Mouse (Mus musculus): ENCODE measurements around the gene Sipa1l1.

Sipa1l1 gene

GRCm38 (mm10) chr12:82247371-82248258 is 78.5 kb downstream of the Sipa1l1 start:
- DNase-seq (ENCODE audit: low spot score), result no peak

DNA sequence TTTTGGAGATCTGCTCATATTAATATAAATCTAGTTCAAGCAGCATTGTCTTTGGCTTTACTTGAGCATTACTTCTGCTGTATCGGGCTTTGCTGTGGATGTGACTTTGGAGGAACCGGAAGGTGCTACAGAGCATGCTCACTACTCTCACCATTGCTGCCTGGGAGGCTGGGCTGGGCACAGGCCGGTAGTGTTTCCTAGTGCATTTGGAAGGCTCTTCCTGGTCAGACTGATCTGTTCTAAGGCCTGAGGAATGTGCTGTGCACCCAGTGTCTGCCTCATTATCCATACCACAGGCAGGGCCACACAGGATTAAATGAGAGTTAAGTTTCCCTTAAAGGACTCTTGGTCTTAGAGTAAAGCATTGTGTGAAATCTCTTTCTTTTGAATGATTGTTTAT is 79.4 kb downstream of the Sipa1l1 start:
- DNase-seq (ENCODE audit: low spot score), result no peak

DNA sequence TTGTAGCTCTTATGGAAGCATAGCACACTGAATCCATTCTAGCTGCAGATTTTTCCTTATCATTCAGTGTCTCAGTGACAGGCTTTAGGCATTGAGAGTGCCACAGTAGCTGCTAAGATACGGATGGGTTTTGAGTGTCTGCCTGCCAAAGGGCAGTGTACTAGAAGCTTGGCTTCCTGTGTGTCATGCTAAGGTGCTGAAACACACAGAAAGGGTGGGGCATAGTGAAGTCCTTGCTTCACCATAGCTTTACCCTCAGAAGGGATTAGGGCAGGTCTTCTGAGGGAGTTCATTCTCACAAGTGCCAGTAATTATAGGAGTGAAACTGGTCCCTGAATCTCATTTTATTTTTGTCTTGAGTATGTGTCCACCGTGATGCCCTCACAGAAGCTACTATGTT is 82.2 kb downstream of the Sipa1l1 start:
- no peak for DNase-seq (ENCODE audit: low spot score)

- DNase-seq (ENCODE audit: low spot score), result no peak
Observed at GRCm38 (mm10) chr12:82254076-82254475, 85.0 kb downstream of the Sipa1l1 start.

GRCm38 (mm10) chr12:82256012-82256411 is 86.9 kb downstream of the Sipa1l1 start:
- DNase-seq (ENCODE audit: low spot score), result no peak

GRCm38 (mm10) chr12:82256921-82257500 is 87.9 kb downstream of the Sipa1l1 start:
- DNase-seq (ENCODE audit: low spot score), result no peak

- DNase-seq (ENCODE audit: low spot score), result no peak
Observed at GRCm38 (mm10) chr12:82257994-82258785, 89.1 kb downstream of the Sipa1l1 start.

- DNase-seq (ENCODE audit: low spot score), result no peak
Observed at GRCm38 (mm10) chr12:82263443-82263842, 94.3 kb downstream of the Sipa1l1 start.

- no peak for DNase-seq (ENCODE audit: low spot score)
Observed at GRCm38 (mm10) chr12:82264083-82264851, 95.1 kb downstream of the Sipa1l1 start.

DNA sequence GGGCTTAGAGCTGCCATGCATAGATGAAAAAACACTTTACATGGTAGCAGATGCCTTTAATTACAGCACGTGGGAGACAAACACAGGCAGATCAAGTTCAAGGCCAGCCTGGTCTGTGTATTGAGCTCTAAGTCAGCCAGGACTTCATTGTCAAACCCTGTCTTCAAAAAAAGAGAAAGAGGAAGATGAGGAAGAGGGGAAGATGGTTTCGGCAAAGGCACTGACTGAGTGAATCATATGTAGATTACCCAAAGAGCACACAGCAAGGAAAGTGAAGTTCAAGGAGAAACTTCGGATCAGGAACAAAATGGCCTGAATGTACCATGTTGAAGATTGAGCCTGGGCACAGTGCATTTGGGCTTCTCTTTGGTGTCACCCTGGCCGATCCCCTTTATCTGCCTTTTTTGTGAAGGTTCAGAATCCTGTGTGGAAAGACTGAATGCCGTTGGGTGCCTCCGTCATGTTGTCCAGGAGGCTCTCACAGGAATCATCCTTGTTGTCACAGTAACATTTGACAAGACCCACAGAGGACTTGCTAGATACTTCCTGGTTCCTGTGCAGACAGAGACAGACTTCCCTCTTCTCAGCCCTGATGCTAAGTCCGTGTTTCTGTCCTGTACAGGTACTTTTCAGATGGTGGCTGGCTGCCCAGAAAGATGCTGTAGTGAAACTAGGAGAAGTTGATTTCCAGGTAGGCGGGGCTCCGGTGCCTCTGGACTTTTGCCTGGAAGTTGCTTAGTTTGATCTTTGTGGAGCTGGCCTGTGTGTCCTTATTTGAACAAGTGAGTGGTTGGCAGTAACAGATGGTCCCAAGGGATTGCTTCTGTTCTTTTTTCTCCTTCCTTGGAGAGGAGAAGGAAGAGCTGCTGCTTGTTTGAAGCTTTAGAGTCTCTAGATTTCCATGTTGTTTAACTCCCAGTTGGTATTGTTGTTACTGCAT is 96.5 kb downstream of the Sipa1l1 start:
- DNase-seq (ENCODE audit: low spot score), result no peak

- no peak for DNase-seq (ENCODE audit: low spot score)
Observed at GRCm38 (mm10) chr12:82271447-82271846, 102.3 kb downstream of the Sipa1l1 start.

DNA sequence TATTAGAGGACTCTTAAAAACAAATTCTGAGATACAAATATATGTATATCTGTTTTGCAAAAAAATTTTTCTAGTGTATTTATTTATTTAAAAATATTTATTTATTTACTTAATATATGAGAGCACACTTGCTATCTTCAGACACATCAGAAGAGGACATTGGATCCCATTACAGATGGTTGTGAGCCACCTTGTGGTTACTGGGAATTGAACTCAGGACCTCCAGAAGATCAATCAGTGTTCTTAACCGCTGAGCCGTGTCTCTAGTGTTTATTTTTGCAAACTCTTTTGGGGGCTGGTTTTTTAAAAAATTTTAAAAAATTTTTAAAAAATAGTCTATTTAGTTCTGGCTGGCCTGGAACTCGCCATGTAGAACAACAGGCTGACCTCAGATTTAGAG is 104.4 kb downstream of the Sipa1l1 start:
- no peak for DNase-seq (ENCODE audit: low spot score)

GRCm38 (mm10) chr12:82274576-82274975 is 105.5 kb downstream of the Sipa1l1 start:
- DNase-seq (ENCODE audit: low spot score), result no peak

- no peak for DNase-seq (ENCODE audit: low spot score)
Observed at GRCm38 (mm10) chr12:82275767-82276166, 106.6 kb downstream of the Sipa1l1 start.

DNA sequence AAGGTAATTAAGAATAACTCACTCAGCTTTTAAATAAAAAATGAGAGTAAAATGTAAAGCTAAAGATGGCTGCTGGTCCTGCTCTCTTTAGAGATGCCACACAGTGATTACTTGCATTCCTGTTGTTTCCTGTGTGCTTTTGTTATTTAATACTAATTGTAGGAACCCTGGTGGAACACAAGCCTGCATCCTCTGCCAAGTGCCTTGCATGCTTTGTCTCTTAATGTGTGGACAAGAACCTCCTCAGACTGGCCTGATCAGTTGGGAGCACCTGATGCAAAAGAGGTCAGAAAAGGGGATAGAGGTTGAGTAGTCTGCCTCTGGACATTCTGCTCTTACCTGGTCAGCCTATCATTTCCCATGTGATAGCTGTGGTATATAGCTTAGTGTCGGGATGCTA is 107.5 kb downstream of the Sipa1l1 start:
- no peak for DNase-seq (ENCODE audit: low spot score)

DNA sequence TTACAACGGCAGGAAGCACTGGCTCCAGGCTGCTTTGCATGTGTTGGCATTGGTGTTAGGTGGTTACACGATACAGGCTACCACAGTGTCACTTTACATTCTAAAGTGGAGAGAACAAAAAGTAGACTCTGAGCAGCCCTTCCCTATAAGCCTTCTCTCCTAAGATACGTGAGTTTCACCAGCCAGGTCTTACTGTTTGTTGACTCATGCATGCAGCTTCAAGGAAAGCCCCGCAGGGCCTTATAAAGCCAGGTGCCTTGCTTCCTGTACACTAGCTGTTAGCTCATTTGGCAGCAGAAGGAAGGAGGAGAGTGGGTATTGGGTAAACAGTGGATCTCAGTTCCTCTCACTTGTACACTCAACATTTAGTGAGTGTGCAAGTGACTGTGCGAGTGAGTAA is 115.5 kb downstream of the Sipa1l1 start:
- DNase-seq (ENCODE audit: low spot score), result no peak

GRCm38 (mm10) chr12:82285018-82285417 is 115.9 kb downstream of the Sipa1l1 start:
- no peak for DNase-seq (ENCODE audit: low spot score)

DNA sequence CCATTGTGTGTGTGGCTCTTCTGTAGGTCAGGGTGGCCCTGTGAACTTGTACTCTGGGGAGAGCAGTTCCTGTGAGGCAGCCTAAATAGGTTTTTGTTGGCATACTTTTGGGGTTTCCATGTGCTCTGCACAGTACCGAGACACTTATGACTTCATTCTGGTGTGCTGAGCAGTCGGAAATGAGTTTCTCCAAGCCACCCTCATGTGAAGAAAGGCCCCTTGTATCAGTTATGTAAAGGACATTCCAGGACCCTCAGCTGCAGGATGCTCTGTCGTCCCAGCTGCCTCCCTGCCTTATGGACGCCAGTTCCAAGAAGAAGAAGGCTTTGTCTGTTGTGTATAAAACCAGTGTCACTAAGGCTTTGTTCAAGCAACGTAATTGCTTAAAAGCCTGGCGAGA is 116.9 kb downstream of the Sipa1l1 start:
- peak; percentile 23 for DNase-seq (ENCODE audit: low spot score)

DNA sequence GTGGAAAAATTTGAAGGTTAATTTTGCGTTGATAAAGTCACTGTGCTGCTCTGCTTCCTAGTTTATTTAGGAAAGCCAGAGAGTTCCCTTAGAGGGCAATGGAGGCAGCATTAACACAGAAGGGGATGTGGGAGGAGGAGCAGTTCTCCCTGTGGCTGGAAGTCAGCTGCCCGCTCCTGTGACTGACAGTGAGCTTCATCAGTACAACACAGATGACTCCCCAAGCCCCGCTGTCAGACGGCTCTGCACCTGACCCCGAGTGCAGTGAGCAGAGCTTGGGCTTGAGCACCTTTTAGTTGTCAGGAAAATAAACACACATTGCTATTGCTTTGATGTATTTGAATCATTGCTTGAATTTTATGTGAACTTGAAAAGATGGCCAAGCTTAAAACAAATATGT is 117.7 kb downstream of the Sipa1l1 start:
- DNase-seq (ENCODE audit: low spot score), result no peak

- no peak for DNase-seq (ENCODE audit: low spot score)
Observed at GRCm38 (mm10) chr12:82293545-82294247, 124.6 kb downstream of the Sipa1l1 start.

Measured in embryo, embryonic 10 days (tissue).